Mouse (Mus musculus): Measurements from ENCODE around the gene Vmn1r78.
A peak's percentile ranks its signal among the peaks of the same experiment; 100 is the strongest.
"Not testable (repeated sequence)": the region's sequence is repeated elsewhere in the genome, so short reads cannot be mapped to it uniquely, and the experiment has no call there.

Vmn1r78 gene

DNA sequence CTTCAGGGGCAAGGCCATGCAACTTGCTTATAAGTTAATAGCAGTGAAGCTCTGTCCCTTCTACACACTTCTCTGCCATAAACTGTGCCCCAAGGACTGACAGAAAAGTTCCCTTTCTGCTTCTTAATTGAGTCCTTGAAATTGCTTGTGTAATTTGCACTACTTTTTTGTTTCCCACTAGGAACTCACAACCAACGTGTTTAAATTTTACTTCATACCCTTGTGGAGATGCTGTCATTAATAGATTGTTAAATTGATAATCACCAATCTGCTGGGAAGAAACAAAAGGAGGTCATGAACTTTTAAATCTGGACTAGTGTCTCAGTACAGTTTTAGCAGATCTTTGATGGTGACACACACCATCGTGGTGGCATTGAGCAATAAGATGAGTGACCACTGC lies at the start of gene Vmn1r78:
Vmn1r78 (plus strand) TSS at position 301 of the 400 bp plus-strand sequence.
- no peak for DNase-seq

DNA sequence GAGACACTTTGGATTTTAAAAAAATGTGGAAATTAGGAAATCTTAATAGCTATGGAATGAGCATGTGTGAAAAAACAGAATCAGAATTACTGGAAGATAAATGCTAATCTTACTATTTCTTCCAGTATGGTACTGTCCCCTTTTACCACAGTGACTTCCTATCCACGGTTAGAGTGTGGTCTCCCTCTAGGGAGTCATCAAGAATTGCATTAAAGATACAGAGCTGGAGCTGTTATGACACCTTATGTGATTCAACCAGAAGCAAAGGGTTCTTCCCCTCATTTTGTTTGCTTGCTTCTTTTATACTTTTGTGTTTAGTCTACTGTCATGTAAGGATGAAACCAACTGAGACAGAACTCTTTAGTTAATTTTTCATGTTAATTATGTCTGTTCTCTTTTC lies 6.4 kb downstream of the Vmn1r78 start:
- not testable (repeated sequence) for DNase-seq

GRCm38 (mm10) chr7:12170979-12171378 lies 20.9 kb downstream of the Vmn1r78 start, which contains the start of gene Vmn1r79:
Vmn1r79 (plus strand) TSS chr7:12171279.
- DNase-seq, result not testable (repeated sequence)

GRCm38 (mm10) chr7:12172926-12173325 lies 22.9 kb downstream of the Vmn1r78 start:
- DNase-seq, result not testable (repeated sequence)

DNA sequence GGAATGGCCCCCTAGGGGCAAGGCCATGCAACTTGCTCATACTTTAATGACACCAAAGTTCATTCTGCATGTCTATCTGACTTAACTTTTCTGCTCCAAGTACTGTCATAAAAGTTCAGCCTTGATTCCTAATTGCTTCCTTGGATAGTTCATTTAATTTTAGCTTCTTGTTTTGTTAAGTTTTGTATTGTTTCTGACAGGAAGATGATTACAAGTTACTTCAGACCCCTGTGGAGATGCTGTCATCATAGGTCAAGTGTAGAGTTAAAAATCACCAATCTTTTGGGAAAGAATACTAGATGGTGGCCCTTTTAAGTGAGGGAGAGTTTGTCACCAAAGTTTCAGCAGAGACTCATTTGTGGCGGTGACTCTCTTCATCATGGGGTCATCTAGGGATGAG lies 38.9 kb downstream of the Vmn1r78 start, which contains the start of gene Vmn1r80:
Vmn1r80 (plus strand) TSS at position 301 of the 400 bp plus-strand sequence.
- peak in 1 of 2 experiments; percentile 1 for DNase-seq

- no peak for DNase-seq
These were observed 54.1 kb downstream of the Vmn1r78 start for GRCm38 (mm10) chr7:12204141-12204540.

All from kidney, postnatal 4 days (tissue).